Mouse (Mus musculus) embryonic fibroblast, embryonic 13.5 days (primary cell): ENCODE measurements around the gene Rora.

Experiments used
- CTCF ChIP-seq: IDR thresholded peaks from 2 replicates; pipeline ENCODE4 v1.5.1; 2011; ENCODE audit warnings: mild to moderate bottlenecking, control low read depth, low read length, moderate library complexity, borderline replicate concordance; ENCODE audit not compliant: insufficient read depth
- POLR2A ChIP-seq: IDR thresholded peaks from 2 replicates; pipeline ENCODE4 v1.6.1; 2011; ENCODE audit warnings: low read depth, mild to moderate bottlenecking, control low read depth, low read length, moderate library complexity

DNA sequence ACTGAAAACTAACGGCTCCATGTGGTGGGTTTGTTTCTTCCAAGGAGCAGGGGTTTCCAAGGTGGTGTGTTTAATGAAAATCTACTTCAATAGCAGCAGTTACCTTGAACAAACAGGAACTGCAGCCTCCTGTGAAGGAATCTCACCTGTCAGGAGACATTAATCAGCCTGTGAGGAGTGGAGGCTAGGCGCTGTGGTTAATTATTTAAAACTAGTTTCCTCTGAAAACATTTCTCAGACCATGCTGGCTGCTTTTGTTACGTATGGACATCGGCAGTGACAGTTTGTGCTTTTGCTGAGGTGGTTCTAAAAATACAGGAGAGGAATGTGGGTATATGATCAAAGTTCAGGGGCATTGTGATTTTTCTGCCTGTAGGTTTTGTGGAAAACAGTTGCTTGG, 171.5 kb downstream of the Rora start:
- TF ChIP-seq POLR2A (no peak), CTCF (no peak)
